Mouse (Mus musculus): ENCODE measurements around the gene Schip1.

The Schip1 gene

DNA sequence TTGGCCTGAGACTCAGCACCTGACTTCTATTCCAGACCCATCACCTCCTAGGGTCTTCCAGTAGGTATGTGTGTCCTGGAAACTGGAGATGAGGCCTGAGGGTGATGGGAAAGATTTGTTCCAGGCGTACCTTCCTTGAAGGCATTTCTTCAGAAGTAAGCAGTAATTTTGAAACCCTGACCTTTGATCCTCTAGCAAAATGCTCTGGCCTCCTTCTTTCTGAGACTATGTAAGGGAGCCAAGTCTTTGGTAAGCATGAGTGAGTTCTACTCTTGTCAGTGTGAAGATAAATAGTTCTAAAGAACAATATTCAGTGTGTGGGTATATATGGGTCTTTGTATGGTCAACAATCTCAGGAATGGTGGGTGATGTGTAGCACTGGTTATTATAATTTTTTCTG lies 65.8 kb downstream of the Schip1 start:
- no peak for DNase-seq (ENCODE audit: low read depth)

DNA sequence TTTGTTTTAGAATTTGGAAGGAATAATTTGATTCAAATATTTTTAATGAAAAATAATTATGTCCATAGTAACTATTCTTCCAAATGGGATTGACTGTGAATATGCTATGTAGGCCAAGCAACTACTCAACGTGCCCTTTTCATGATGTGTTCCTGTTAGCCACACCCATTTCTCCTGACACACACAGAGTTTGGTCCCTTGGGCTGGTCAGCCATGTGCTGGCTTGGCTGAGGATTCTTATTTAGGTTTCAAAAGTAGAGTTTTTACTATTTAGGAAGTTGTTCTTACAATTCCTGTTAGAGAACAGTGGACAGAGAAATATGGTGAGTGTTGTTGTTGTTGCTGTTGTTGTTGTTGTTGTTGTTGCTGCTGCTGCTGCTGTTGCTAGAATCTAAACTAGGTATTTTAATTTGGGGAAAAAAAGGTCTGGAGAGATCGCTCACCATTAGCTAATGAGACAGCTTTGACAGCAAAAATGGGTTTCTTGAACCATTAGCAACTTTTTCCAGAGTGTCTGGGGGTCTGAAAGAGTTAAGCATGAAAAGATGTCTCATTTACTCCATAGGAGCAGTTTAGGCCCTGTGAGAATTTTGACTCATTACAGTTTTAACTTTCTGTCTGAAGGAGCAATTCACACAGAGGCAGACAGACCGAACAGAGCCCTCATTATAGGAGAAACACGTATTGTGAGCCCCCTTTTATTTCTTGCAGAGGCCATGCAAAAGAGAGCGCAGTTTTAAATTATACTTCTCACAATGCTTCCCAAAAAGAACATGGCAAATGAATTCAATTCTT lies 74.4 kb downstream of the Schip1 start:
- no peak for DNase-seq (ENCODE audit: low read depth)

DNA sequence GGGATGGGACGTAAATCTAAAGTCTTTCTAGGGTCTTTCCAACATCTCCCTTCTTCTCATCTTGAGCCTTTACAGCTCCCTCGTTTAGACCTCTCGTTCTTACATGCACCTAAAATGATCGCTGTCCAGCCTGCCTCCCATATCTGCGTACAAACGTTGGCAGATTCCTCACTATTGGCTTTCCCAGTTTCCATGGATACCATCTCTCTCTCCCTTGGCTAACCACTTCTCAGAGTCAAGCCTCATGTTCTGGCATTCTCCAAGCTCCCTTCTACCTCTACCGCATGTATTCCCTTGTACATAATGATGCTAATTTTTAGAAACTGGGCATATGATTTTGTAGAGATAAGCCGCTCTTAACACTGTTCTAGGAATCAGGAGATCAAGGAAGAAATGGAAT lies 86.1 kb downstream of the Schip1 start:
- no peak for DNase-seq (ENCODE audit: low read depth)

DNA sequence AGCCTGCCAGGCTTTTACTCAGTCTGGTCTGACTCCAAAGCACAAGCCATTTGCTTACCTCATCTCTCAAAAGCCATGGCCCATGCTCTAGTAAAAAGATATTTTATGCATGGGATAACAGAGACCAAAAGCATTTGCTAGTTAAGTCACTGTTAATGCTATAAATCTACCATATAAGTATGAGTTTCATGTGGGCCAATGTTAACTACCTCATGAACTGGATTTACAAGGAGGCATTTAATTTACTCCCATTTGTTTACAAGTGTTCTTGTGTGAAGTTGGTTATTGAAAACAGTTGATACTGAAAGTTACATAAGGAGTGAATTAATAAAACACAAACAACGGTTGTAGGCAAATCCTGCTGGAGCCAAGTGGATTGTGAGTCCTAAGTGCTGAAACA lies 95.6 kb downstream of the Schip1 start:
- DNase-seq (ENCODE audit: low read depth), result no peak

DNA sequence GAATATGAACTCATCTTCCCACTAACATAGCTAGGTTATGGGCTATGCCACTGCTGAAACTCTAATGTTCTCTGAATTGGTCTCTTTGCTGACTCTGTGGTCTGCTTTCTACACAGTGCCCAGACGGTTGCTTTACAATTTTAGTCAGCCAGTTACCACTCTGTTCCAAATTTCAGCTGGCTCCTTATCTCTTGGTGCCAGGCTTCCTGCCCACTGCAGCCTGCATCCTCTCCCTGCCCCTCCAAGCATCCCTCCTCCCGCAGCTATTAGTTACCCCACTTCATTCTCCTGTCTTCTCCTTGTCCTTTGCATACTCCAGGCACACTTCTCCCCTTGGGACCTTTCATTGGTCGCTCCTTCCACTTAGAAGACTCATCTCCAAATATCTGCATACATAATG lies 96.2 kb downstream of the Schip1 start:
- no peak for DNase-seq (ENCODE audit: low read depth)

DNA sequence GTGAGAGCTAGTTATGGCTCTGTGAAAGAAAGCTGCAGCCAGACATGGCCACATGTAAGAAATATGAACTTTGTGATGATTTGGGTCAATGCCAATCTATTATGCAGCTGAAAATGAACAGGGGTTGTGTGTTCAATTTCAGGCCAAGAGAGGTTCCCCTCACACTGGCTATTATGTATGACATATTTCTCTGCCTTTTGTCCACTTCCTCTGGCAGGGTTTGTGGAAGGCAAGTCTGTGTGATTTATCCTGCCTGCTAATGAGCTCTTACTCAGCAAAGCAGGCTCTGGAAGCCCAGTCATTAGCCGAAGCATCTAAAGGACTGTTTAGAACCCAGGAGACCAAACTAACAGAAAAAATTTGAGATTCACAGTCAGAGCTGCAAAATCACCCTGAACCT lies 113.6 kb downstream of the Schip1 start:
- no peak for DNase-seq (ENCODE audit: low read depth)

DNA sequence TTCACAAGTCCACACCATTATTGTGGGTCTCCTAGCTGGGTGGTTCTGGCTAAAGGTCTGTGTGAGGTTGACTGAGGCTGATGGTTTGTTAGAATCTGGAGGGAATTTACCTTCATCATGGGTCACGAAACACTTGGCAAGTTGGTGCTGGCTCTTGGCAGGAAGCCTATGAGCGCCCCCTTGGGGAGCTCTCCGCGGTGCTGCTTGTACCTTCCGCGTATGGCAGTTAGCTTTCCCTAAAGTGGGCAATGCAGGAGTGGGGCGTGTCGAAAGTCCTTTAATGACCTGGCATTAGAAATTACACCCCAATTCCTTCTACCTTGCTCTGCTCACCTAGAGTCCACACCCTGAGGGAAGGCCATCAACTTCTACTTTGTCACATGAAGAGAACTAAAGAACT lies 122.9 kb downstream of the Schip1 start:
- DNase-seq (ENCODE audit: low read depth), result no peak

DNA sequence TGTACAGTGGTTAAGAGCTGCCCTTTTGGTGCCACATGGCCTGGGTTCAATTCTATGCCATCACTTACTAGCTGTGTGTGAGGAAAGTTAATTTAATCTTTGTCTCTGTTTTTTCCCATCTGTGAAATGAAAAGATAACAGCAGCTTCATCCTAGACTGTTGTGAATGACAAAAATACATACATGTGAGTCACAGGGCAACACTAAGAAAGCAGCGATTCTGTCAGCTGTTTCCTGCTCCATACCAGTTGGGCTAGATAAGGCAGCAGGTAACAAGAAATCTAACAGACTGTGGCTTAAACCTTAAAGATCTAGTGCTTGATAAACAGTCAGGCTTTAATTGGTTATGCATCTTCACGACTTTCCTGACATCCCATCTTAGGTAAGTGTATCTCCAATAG lies 124.5 kb downstream of the Schip1 start:
- no peak for DNase-seq (ENCODE audit: low read depth)

DNA sequence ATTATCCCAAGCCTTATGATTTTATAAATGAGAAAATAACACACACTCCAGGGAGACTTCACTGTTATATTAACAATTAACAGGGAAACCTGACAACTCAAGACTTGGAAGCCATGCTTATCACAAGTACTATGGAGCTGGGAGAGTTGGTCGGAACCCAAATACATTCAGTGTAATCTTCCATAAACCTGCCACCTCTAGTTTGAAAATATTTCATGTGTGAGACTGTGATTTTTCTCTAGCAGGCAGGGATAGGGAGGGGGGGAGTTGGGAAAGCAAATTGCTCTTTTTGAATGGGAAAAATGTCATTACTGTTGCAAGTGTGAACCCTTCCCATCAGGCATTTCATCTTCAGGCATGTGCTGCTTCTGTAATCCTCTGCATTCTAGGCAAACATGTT lies 132.3 kb downstream of the Schip1 start:
- no peak for DNase-seq (ENCODE audit: low read depth)

DNA sequence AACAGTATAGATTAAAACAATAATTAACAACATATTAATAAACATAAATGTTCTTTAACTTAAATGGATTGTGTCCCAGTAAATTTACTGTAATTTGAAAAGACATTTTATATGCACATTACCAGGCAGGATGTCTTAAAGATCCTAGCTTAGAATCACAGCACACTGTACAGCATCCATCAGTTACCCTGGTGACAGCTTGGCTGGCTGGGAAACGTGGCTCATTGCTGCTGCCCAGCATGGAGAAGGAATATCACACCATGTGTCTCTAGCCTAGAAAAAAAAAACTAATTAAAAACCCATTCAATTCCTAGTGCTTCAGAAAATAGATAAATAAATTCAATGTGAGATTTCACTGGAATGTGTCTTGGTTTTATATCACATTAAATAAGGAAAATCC lies 136.6 kb downstream of the Schip1 start:
- no peak for DNase-seq (ENCODE audit: low read depth)

DNA sequence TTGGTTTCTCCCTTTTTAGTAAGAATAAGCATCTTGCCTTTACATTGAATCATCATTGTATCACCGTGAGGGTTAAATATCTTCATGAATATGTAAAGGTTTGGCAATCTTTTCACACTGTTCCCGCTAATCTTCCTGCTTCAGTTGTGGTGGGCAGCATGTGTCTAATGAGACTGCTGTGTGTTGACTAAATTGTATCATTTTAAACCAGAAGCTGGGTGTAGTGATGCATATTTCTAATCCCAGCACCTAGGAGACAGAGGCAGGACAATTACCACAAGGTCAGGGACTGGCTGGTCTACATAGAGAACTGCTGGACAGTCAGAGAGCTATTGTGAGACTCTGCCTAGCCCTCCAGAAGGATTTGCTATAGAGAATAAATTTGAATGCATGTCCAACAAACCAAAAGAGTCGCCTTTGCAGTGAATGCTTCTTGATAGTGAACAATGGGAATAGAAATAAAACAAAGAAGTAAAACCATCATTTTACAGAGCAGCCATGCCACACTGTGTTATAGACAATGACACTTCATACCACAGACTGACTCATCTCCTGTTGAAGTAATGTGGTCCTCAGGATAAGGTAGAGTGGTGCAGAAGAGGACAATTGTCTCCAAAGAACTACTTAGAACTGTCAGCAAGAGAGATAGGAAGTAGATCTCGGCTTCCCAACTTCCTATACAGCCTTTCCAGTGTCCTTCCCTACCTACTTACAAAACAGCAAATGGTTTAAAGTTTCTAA lies 137.7 kb downstream of the Schip1 start:
- no peak for DNase-seq (ENCODE audit: low read depth)

DNA sequence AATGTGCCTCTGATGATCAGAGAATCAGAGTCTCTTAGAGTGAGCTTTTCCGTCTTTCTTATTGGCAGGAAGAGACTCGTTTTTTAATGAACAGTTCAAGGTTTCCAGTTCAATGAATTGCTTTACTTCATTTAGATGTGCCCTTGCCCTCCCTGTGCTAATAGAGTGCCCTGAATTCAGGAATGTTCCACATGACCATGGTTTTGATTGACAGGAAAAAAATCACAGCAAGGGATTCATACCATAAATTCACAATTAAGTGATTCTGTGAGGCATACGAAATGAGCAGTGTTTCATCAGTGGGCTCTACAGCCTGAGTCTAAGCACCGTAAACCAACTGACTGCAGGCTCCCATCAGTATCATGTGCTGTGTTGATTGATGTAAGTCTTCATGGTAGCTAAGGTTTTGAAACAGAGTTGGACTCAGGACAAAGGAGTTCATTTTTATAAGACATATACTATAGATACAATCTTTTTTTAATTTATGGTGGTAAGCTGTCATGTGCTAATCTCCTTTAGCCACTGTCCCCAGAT lies 139.4 kb downstream of the Schip1 start:
- no peak for DNase-seq (ENCODE audit: low read depth)

DNA sequence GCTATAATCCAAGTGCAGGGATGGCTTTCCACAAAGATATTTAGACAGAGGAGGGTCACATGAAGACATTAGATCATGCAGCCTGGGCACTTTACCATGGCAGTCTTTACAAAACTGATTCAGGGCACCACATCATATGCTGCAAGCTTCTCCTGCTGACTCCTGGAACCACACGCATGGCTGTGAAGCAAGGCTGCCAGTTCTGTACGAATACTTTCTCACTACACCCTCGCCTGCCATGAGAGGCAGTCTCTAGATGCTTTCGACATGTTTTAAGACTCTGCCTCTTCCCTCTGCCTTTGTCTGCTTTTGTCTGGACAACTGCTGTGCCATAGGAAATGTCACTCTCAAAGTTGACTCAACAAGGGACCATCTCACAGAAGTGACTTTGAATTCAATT lies 145.8 kb downstream of the Schip1 start:
- no peak for DNase-seq (ENCODE audit: low read depth)

DNA sequence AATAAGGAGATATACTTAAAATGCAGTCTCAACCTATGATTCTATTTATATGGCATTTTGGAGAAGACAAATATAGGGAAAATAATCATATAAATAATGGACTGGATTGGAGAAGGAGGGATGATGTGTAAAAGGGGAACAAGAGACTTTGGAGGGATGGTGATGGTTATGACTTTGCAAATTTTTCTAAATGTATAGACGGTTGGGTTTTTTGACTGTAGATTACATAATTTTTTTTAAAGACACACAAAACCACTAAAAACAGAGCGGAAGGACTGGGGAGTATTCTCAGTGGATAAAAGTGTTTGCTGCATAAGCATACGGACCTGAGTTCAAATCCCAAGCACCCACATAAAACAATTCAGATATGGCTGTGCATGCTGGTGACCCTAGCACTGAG lies 156.8 kb downstream of the Schip1 start:
- DNase-seq (ENCODE audit: low read depth), result no peak

DNA sequence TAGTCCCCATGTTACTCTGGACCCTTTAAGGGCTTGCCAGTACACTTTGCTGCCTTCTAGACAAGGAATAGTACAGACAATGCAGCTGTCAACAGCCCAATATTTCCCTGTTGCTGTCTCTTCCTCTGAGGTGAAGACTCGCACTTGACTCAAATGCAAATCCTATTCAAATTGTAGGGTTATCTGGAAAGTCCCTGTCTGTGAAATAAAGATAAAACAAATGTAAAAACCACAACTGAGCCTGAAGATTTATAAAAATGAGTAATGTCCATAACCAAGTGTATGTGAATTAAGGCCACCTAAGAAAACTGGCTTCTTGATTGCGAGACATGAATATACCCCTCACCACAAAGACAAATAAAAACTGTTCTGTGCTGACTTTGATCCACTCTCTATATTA lies 175.3 kb downstream of the Schip1 start:
- DNase-seq (ENCODE audit: low read depth), result no peak

DNA sequence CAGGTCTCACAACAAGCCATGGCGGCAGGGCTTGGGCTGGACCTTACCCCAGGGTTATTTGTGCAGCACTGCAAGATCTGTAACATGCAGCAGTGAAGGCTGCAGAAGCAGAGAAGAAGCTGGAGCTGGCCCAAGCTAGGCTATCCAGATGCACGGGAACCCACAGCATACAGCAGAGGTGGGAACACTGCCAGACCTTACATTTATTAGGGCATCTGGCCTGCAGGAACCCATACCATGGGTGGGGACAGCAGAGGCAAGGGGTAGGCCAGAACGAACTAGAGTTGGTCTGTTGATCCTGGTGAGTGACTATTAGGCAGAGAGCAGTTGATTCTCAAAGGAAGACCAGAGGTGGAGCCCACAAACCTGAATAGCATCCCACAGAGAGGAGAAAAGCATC lies 178.6 kb downstream of the Schip1 start:
- no peak for DNase-seq (ENCODE audit: low read depth)

DNA sequence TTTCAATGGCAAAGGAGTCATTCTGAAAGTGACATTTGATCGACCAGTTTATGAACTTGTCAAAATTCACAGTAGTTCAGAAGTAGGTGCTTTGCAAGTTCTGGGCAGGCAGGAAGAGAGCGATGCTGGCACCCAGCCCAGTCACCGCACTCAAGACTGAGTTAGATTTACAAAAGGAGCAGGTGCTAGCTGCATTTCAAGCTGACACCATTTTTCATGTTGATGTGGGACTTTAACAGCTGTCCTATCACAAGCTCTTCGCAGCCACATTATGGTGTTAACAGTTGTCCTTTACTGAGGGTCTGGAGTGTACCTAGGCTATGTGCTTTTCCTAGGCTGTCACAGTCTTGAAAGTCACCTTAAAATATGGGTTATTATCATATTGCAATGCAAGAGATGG lies 181.6 kb downstream of the Schip1 start:
- no peak for DNase-seq (ENCODE audit: low read depth)

DNA sequence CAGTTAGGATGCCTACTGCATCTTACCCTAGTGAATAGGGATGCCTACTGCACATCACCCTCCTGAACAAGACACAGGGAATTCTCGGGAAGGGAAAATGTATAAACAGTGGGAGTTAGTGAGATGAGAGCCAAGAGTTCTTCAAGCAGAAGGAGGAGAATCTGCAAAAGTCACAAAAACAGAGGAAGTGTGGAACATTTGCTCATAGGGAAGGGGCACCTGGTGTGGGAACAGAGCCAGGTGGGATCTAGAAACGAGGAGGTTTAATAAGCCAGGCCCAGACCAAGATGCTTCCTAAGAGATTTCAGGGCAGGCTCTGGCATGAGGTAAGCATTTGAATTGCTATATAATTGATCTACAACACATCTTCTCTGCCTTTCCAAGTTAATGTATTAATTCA lies 186.0 kb downstream of the Schip1 start:
- no peak for DNase-seq (ENCODE audit: low read depth)

DNA sequence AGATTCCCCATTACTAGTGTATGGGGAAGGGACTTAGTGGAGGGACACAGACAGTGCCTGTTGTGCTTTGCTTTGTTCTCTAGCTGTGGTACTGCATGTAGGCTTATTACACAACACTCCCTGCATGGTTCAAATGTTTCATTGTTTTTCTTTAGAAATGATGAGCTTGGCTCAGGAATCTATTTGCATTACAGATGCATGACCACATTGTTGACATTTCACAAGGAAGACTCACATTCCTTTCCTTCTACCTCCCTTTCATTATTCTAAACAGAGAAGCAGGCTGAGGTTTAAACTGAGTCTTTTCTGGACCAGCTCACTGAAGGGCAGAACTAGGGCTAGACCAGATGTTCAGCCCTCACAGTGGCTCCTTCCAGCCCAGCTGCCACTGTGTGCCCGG lies 187.7 kb downstream of the Schip1 start:
- DNase-seq (ENCODE audit: low read depth), result no peak

DNA sequence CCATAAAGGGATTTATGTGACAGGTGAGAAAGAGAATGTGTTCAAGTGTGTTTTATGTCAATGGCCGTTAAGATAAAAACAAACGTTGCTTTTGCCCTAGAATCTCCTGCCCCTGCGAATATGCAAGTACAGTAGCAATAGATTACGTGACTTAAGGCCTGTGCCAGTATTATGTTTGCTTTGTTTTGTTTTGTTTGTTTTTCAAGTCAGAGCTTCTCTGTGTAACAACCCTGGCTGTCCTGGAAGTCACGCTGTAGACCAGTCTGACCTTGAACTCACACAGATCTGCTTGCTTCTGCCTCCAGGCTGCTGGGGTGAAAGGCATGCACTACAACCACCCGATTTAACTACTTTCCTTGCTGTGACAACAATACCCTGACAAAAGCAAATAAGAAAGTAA lies 197.7 kb downstream of the Schip1 start:
- no peak for DNase-seq (ENCODE audit: low read depth)

DNA sequence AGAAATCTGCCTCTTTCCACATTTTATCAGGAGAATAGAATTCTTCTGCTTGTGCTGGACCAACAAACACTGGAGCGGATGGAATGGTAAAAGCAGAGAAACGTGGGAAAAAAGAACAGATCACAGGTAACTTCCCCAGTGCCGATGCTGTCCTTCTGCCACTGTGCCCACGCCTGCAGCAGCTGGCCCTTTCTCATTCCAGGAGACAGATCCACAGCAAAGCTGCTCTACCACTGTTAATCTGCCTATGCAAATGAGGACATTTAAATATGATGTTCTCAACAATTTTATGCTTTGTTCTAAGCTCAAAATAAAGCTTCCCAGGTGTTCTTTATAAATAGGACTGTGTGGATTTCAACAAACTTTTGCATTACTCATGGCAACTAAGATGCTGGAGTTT lies 203.3 kb downstream of the Schip1 start:
- DNase-seq (ENCODE audit: low read depth), result no peak

DNA sequence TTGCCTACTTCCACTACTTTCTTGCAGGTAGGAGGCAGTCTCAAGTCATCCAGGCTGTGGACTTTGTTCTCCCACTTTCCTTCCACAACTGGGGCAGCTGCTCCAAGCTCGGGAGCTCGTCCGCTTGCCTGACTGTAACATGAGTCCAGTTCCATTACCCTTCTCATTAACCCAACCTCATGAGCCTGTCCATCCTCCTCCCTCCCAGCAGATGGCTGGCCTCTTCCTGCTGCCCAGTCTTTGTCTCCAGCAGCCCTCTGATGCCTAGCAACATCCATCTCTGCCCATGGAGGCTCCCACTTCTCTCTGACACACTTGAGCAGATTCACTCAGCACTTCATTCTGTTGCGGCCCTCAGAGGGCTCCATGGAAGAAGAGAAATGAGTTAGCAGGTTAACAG lies 204.6 kb downstream of the Schip1 start:
- DNase-seq (ENCODE audit: low read depth), result no peak

DNA sequence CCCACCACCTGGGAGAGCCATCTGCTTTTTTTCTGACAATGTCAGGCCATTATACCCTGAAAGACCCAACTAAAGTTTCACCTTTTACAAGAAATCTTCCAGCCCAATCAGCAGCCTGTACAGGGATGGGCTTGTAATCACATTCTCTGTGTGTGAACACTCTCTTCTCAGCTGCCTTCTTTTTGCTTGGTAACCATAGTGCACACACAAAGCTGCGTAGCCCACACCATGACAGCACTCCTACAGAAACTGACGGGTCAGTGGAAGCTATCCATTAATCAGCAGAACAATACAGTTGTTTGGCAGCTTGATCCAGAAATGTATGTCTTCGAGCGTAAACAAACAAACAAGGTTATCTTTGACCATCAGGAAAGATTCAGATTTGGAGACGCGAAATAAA lies 205.6 kb downstream of the Schip1 start:
- no peak for DNase-seq (ENCODE audit: low read depth)

DNA sequence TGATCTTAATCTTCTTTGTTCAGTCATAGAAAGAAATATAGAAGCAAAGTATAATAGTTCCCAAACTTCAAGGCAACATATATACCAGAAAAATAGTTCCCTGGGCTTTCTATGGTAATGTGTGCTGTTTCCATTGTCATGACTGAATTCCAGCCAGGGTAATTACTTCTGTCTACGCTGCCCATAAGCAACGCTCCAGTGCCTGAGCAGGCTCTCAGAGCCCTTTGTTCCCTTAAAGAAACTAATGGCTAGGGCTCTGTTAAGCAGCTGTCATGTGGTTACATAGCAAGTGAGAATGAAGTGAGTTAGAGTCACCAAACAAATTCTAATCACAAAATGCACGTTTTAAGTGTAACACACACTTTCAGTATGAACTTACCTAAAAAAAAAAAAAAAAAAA lies 206.9 kb downstream of the Schip1 start:
- DNase-seq (ENCODE audit: low read depth), result no peak
